Mouse (Mus musculus): ENCODE results near the gene Supt5. TPM values are rescaled to one million over a fixed set of nuclear protein-coding genes. Genes with fewer than 3 reads are reported as not detected.

The Supt5 gene
- total and polyA plus RNA-seq, 3 experiments: 35.5 to 111 (median 67.3) TPM

- Histone ChIP-seq H3K27ac (ENCODE audit: insufficient read depth, low read depth) (no peak overlapping the region), H3K9ac (ENCODE audit: insufficient read depth, low read depth) (no peak overlapping the region), H3K4me2 (ENCODE audit: insufficient read depth, low read depth, poor library complexity, severe bottlenecking) (no peak overlapping the region), H3K27me3 (replicated peaks) (no peaks in the 10 kb centered on the region), H3K4me1 (ENCODE audit: control insufficient read depth in 1 of 2, insufficient read depth in 2 of 2) (peaks cover 12 to 30% of the 10 kb centered on the region in 2 experiments), H3K79me2 (replicated peaks; ENCODE audit: control insufficient read depth, extremely low read depth, insufficient read depth, poor library complexity, severe bottlenecking) (peaks cover 17% of the 10 kb centered on the region), H3K36me3 (replicated peaks in 1 of 2; ENCODE audit: control insufficient read depth in 1 of 2, insufficient read depth in 1 of 2, low read length in 1 of 2) (peaks cover 20 to 21% of the 10 kb centered on the region in 2 experiments), H3K9me3 (replicated peaks; ENCODE audit: low read length) (no peaks in the 10 kb centered on the region), H3K4me3 (replicated peaks in 1 of 3; ENCODE audit: low read depth in 2 of 3, low read length in 2 of 3, poor library complexity in 1 of 3) (no peak overlapping the region)
- no peak for DNase-seq (ENCODE audit: extremely low read depth)
- in situ Hi-C loops (cut with MboI; ENCODE audit: low pct_ligation_motif_present, low pct_unique_long_range_greater_than_20kb, low sequenced_read_pairs): no loop called here
- peak in 1 of 2 experiments; percentile 50; a peak in 2 of 4 replicates for TF ChIP-seq CTCF (conservative IDR thresholded peaks at IDR 0.05 in 1 of 2, IDR thresholded peaks at IDR 0.05 in 1 of 2; ENCODE audit: low read depth in 2 of 2, low read length in 2 of 2)
- TF ChIP-seq MAFK (IDR thresholded peaks at IDR 0.05; ENCODE audit: insufficient replicate concordance, low read length): no peak
- TF ChIP-seq RAD21 (IDR thresholded peaks at IDR 0.05; ENCODE audit: low read depth, low read length): peak; percentile 46
- dilution Hi-C loops (cut with MboI; ENCODE audit: extremely low pct_ligation_motif_present, extremely low pct_unique_long_range_greater_than_20kb, low sequenced_read_pairs): no loop called here
Measured at GRCm38 (mm10) chr7:28348601-28349000, 10.1 kb upstream of the Supt5 start.

GRCm38 (mm10) chr7:28347746-28348145 lies 9.2 kb upstream of the Supt5 start:
- H3K4me3 ChIP-seq (replicated peaks in 1 of 3; ENCODE audit: low read depth in 2 of 3, low read length in 2 of 3, poor library complexity in 1 of 3): no peak overlapping the region
- no peak overlapping the region for H3K9ac ChIP-seq (ENCODE audit: insufficient read depth, low read depth)
- H3K4me1 ChIP-seq (ENCODE audit: control insufficient read depth in 1 of 2, insufficient read depth in 2 of 2): peaks cover 12 to 23% of the 10 kb centered on the region in 2 experiments
- H3K27me3 ChIP-seq (replicated peaks): no peaks in the 10 kb centered on the region
- peaks cover 12% of the 10 kb centered on the region in 2 experiments for H3K36me3 ChIP-seq (replicated peaks in 1 of 2; ENCODE audit: control insufficient read depth in 1 of 2, insufficient read depth in 1 of 2, low read length in 1 of 2)
- in situ Hi-C loops (cut with MboI; ENCODE audit: low pct_ligation_motif_present, low pct_unique_long_range_greater_than_20kb, low sequenced_read_pairs) (no loop called here), dilution Hi-C loops (cut with MboI; ENCODE audit: extremely low pct_ligation_motif_present, extremely low pct_unique_long_range_greater_than_20kb, low sequenced_read_pairs) (no loop called here)
- peaks cover 17% of the 10 kb centered on the region for H3K79me2 ChIP-seq (replicated peaks; ENCODE audit: control insufficient read depth, extremely low read depth, insufficient read depth, poor library complexity, severe bottlenecking)
- TF ChIP-seq ETS1 (conservative IDR thresholded peaks at IDR 0.05; ENCODE audit: low read depth, low read length) (no peak), RCOR1 (conservative IDR thresholded peaks at IDR 0.05; ENCODE audit: low read depth, low read length) (no peak), NELFE (IDR thresholded peaks at IDR 0.05; ENCODE audit: low read depth, low read length) (no peak), USF2 (conservative IDR thresholded peaks at IDR 0.05; ENCODE audit: low read depth, low read length) (no peak), BHLHE40 (IDR thresholded peaks at IDR 0.05; ENCODE audit: low read depth, low read length) (no peak), HCFC1 (IDR thresholded peaks at IDR 0.05; ENCODE audit: low read depth, low read length) (no peak)
- H3K4me2 ChIP-seq (ENCODE audit: insufficient read depth, low read depth, poor library complexity, severe bottlenecking): no peak overlapping the region
- H3K9me3 ChIP-seq (replicated peaks; ENCODE audit: low read length): no peaks in the 10 kb centered on the region
- no peak overlapping the region for H3K27ac ChIP-seq (ENCODE audit: insufficient read depth, low read depth)
- DNase-seq (ENCODE audit: extremely low read depth): no peak

- no peak overlapping the region; the same call in 1 of the 2 replicates for H3K9ac ChIP-seq (ENCODE audit: insufficient read depth, low read depth)
- peak; percentile 78 for DNase-seq (ENCODE audit: extremely low read depth)
Measured at GRCm38 (mm10) chr7:28344637-28345036, 6.1 kb upstream of the Supt5 start.

More at GRCm38 (mm10) chr7:28344637-28345036, 6.1 kb upstream of the Supt5 start:
- no peaks in the 10 kb centered on the region for H3K9me3 ChIP-seq (replicated peaks; ENCODE audit: low read length)
- H3K27ac ChIP-seq (ENCODE audit: insufficient read depth, low read depth): no peak overlapping the region
- TF ChIP-seq ETS1 (conservative IDR thresholded peaks at IDR 0.05; ENCODE audit: low read depth, low read length): no peak
- TF ChIP-seq UBTF (IDR thresholded peaks at IDR 0.05; ENCODE audit: low read depth, low read length): no peak
- TF ChIP-seq MXI1 (IDR thresholded peaks at IDR 0.05; ENCODE audit: low read depth, low read length): no peak
- TF ChIP-seq TCF12 (IDR thresholded peaks at IDR 0.05; ENCODE audit: low read depth, low read length): 0 out of 2 replicates have a peak, but pooled peaks have one; percentile 27
- TF ChIP-seq ZKSCAN1 (IDR thresholded peaks at IDR 0.05; ENCODE audit: borderline replicate concordance, low read depth, low read length): no peak
- TF ChIP-seq IRF4 (IDR thresholded peaks at IDR 0.05; ENCODE audit: low read depth, low read length): 0 out of 2 replicates have a peak, but pooled peaks have one; percentile 20
- peak; percentile 68 for TF ChIP-seq SMC3 (IDR thresholded peaks at IDR 0.05; ENCODE audit: low read depth, low read length)
- TF ChIP-seq ELF1 (IDR thresholded peaks at IDR 0.05; ENCODE audit: low read depth, low read length): no peak
- no peak for TF ChIP-seq POLR2AphosphoS2 (IDR thresholded peaks at IDR 0.05; ENCODE audit: low read depth, low read length)
- no peak for TF ChIP-seq ZNF384 (IDR thresholded peaks at IDR 0.05; ENCODE audit: low read depth, low read length)
- TF ChIP-seq CHD1 (IDR thresholded peaks at IDR 0.05; ENCODE audit: low read depth, low read length): no peak
- TF ChIP-seq CTCF (conservative IDR thresholded peaks at IDR 0.05 in 1 of 2, IDR thresholded peaks at IDR 0.05 in 1 of 2; ENCODE audit: low read depth in 2 of 2, low read length in 2 of 2): peak; percentile 84 to 97
- peak; percentile 64 for TF ChIP-seq RAD21 (IDR thresholded peaks at IDR 0.05; ENCODE audit: low read depth, low read length)
- no peak for TF ChIP-seq RCOR1 (conservative IDR thresholded peaks at IDR 0.05; ENCODE audit: low read depth, low read length)
- no peak for TF ChIP-seq JUND (conservative IDR thresholded peaks at IDR 0.05; ENCODE audit: low read depth, low read length)
- TF ChIP-seq ZMIZ1 (IDR thresholded peaks at IDR 0.05; ENCODE audit: low read depth, low read length): no peak
- no peak for TF ChIP-seq MAX (IDR thresholded peaks at IDR 0.05; ENCODE audit: low read length)
- H3K79me2 ChIP-seq (replicated peaks; ENCODE audit: control insufficient read depth, extremely low read depth, insufficient read depth, poor library complexity, severe bottlenecking): no peaks in the 10 kb centered on the region
- peak overlapping the region; percentile 34; the same call in 1 of the 2 replicates for H3K4me2 ChIP-seq (ENCODE audit: insufficient read depth, low read depth, poor library complexity, severe bottlenecking)
- H3K4me3 ChIP-seq (replicated peaks in 1 of 3; ENCODE audit: low read depth in 2 of 3, low read length in 2 of 3, poor library complexity in 1 of 3): no peak overlapping the region
- peaks cover 4 to 10% of the 10 kb centered on the region in 2 experiments; a peak in 3 of 4 replicates for H3K4me1 ChIP-seq (ENCODE audit: control insufficient read depth in 1 of 2, insufficient read depth in 2 of 2)
- dilution Hi-C loops (cut with MboI; ENCODE audit: extremely low pct_ligation_motif_present, extremely low pct_unique_long_range_greater_than_20kb, low sequenced_read_pairs): no loop called here
- H3K36me3 ChIP-seq (replicated peaks in 1 of 2; ENCODE audit: control insufficient read depth in 1 of 2, insufficient read depth in 1 of 2, low read length in 1 of 2): no peaks in the 10 kb centered on the region
- in situ Hi-C loops (cut with MboI; ENCODE audit: low pct_ligation_motif_present, low pct_unique_long_range_greater_than_20kb, low sequenced_read_pairs): no loop called here
- H3K27me3 ChIP-seq (replicated peaks): no peaks in the 10 kb centered on the region
